8 mouse cellular contexts compared by ENCODE assay signal in genomic region chr11:33843294-33843864, GRCm38 (mm10).
DNase-seq lines count a peak whose midpoint lies in the region; ATAC-seq and TF ChIP-seq lines count a peak whose summit lies in the region.

No protein-coding gene starts in this region.

- no peak for TF ChIP-seq EP300 in heart, adult 2 months (IDR thresholded peaks at IDR 0.05; ENCODE audit: insufficient read depth, low read depth, low read length)

- H3K4me3 ChIP-seq in heart, embryonic 14.5 days (ENCODE audit: control insufficient read depth in 1 of 2, insufficient read depth in 1 of 2, low read depth in 1 of 2, low read length in 2 of 2) = peak overlapping the region; percentile 32 to 45
- H3K4me3 ChIP-seq in heart, adult 2 months = no peak overlapping the region
- H3K4me3 ChIP-seq in hindbrain, embryonic 10.5 days = peak overlapping the region; percentile 58
- H3K4me3 ChIP-seq in midbrain, embryonic 15.5 days = peak overlapping the region; percentile 57

- H3K4me1 ChIP-seq in heart, embryonic 14.5 days (ENCODE audit: control insufficient read depth in 2 of 2, insufficient read depth in 2 of 2, low read length in 2 of 2) = peaks cover 0 to 8% of the 10 kb centered on the region in 2 experiments; a peak in 1 of 4 replicates
- no peaks in the 10 kb centered on the region for H3K4me1 ChIP-seq in heart, adult 2 months (ENCODE audit: control insufficient read depth, insufficient read depth, low read length)
- peaks cover 25% of the 10 kb centered on the region for H3K4me1 ChIP-seq in hindbrain, embryonic 10.5 days (replicated peaks)
- H3K4me1 ChIP-seq in midbrain, embryonic 15.5 days = peaks cover 30% of the 10 kb centered on the region

- H3K27me3 ChIP-seq in heart, embryonic 14.5 days (ENCODE audit: control insufficient read depth, insufficient read depth, low read length) = peaks cover 82% of the 10 kb centered on the region
- no peaks in the 10 kb centered on the region; the same call in 1 of the 2 replicates for H3K27me3 ChIP-seq in heart, adult 2 months (ENCODE audit: control insufficient read depth, insufficient read depth, low read length)
- H3K27me3 ChIP-seq in hindbrain, embryonic 10.5 days (ENCODE audit: insufficient read depth, poor library complexity, severe bottlenecking) = peaks cover 58% of the 10 kb centered on the region
- no peaks in the 10 kb centered on the region; the same call in 1 of the 2 replicates for H3K27me3 ChIP-seq in midbrain, embryonic 15.5 days (replicated peaks)

- peak overlapping the region; percentile 78 for H3K4me2 ChIP-seq in heart, embryonic 14.5 days (ENCODE audit: low read length)
- H3K4me2 ChIP-seq in midbrain, embryonic 15.5 days = peak overlapping the region; percentile 89

- no peak for DNase-seq in heart, adult 2 months
- DNase-seq in ZHBTc4 (ENCODE audit: low read depth, low spot score) = peak; percentile 55
- peak; percentile 62 for DNase-seq in hindbrain, embryonic 10.5 days (ENCODE audit: low spot score)
- DNase-seq in ovary, adult 18-20 months (ENCODE audit: low spot score) = no peak
- no peak for DNase-seq in adrenal gland, adult 2 months
- no peak for DNase-seq in left cerebral cortex, adult 11 months (ENCODE audit: low spot score)

- H3K9me3 ChIP-seq in heart, embryonic 14.5 days (ENCODE audit: control insufficient read depth, low read length) = no peaks in the 10 kb centered on the region
- H3K9me3 ChIP-seq in hindbrain, embryonic 10.5 days = no peaks in the 10 kb centered on the region
- H3K9me3 ChIP-seq in midbrain, embryonic 15.5 days = no peaks in the 10 kb centered on the region

- no peaks in the 10 kb centered on the region for H3K79me2 ChIP-seq in heart, adult 2 months (replicated peaks; ENCODE audit: control insufficient read depth, insufficient read depth, low read length)

- intact Hi-C loops in heart, adult 2 months (cut with DNase I) = no loop called here

- H3K27ac ChIP-seq in heart, embryonic 14.5 days (replicated peaks in 1 of 2; ENCODE audit: control insufficient read depth in 1 of 2, insufficient read depth in 1 of 2, low read depth in 2 of 2, low read length in 2 of 2) = no peak overlapping the region
- no peak overlapping the region for H3K27ac ChIP-seq in heart, adult 2 months
- H3K27ac ChIP-seq in hindbrain, embryonic 10.5 days = peak overlapping the region; percentile 82
- peak overlapping the region; percentile 75 for H3K27ac ChIP-seq in midbrain, embryonic 15.5 days

- under 1% methylated on average over 50 of the region's 52 CpGs for WGBS in heart, embryonic 14.5 days
- WGBS in heart, adult 2 months = 2% methylated on average over 46 of the region's 52 CpGs
- WGBS in hindbrain, embryonic 10.5 days = under 1% methylated on average over 52 of the region's 52 CpGs
- WGBS in midbrain, embryonic 15.5 days = 1% methylated on average over 52 of the region's 52 CpGs

- no peak for TF ChIP-seq POLR2A in heart, adult 2 months (IDR thresholded peaks at IDR 0.05; ENCODE audit: insufficient read depth, low read depth, low read length)

- H3K9ac ChIP-seq in heart, embryonic 14.5 days (ENCODE audit: low read length) = peak overlapping the region; percentile 54
- no peak overlapping the region for H3K9ac ChIP-seq in heart, adult 2 months (ENCODE audit: low read depth, low read length)
- peak overlapping the region; percentile 63 for H3K9ac ChIP-seq in midbrain, embryonic 15.5 days

- no peak for TF ChIP-seq CTCF in heart, adult 2 months (IDR thresholded peaks at IDR 0.05)

- no peak for ATAC-seq in heart, embryonic 14.5 days (ENCODE audit: insufficient number of reproducible peaks, insufficient read depth, low FRiP score, low read depth)
- ATAC-seq in midbrain, embryonic 15.5 days (replicated peaks) = peak; percentile 89

- no peaks in the 10 kb centered on the region for H3K36me3 ChIP-seq in heart, embryonic 14.5 days (ENCODE audit: control insufficient read depth, insufficient read depth, low read length)
- no peaks in the 10 kb centered on the region for H3K36me3 ChIP-seq in heart, adult 2 months (ENCODE audit: control insufficient read depth, insufficient read depth, low read length)
- no peaks in the 10 kb centered on the region for H3K36me3 ChIP-seq in hindbrain, embryonic 10.5 days
- no peaks in the 10 kb centered on the region for H3K36me3 ChIP-seq in midbrain, embryonic 15.5 days (replicated peaks)

Comparison
In these comparisons a context has a peak if more than half of its experiments do, and no peak if none do; other contexts are left out.
1. H3K27ac ChIP-seq: peak in hindbrain, embryonic 10.5 days (single experiment) and midbrain, embryonic 15.5 days (single experiment); none in heart, embryonic 14.5 days (0 of 2) and heart, adult 2 months (single experiment).
2. DNase-seq: peak in ZHBTc4 (single experiment) and hindbrain, embryonic 10.5 days (single experiment); none in heart, adult 2 months (0 of 2), ovary, adult 18-20 months (single experiment), adrenal gland, adult 2 months (single experiment) and left cerebral cortex, adult 11 months (single experiment).